Mouse (Mus musculus) cortical plate, adult 2 months (tissue): ENCODE data around the gene Gm10181. TPM values are rescaled to one million over a fixed set of nuclear protein-coding genes. Genes with fewer than 3 reads are reported as not detected.
"Not testable (repeated sequence)": the region's sequence is repeated elsewhere in the genome, so short reads cannot be mapped to it uniquely, and the experiment has no call there.

Experiments
- H3K27ac ChIP-seq: fragments of 200-500 bp; 2 replicates; pipeline ENCODE4 v1.5.1; 2012; ENCODE audit warnings: low read length, control low read depth, inconsistent platforms; ENCODE audit not compliant: insufficient read depth
- H3K4me1 ChIP-seq: fragments of 200-500 bp; 2 replicates; pipeline ENCODE4 v1.6.1; 2011; ENCODE audit warnings: low read length; ENCODE audit not compliant: control insufficient read depth, insufficient read depth
- H3K4me3 ChIP-seq: fragments of 200-500 bp; 2 replicates; pipeline ENCODE4 v1.5.1; 2011; ENCODE audit warnings: mild to moderate bottlenecking, low read length, control low read depth; ENCODE audit not compliant: insufficient read depth
- CTCF ChIP-seq: fragments of 200-500 bp; IDR thresholded peaks from 2 replicates; pipeline ENCODE4 v1.5.1; 2011; ENCODE audit warnings: mild to moderate bottlenecking, control low read depth, low read length; ENCODE audit not compliant: insufficient read depth; ENCODE audit errors: extremely low read depth
- POLR2A ChIP-seq: fragments of 200-500 bp; IDR thresholded peaks from 2 replicates; pipeline ENCODE4 v1.6.1; 2011; ENCODE audit warnings: mild to moderate bottlenecking, low read length, control low read depth; ENCODE audit not compliant: insufficient read depth; ENCODE audit errors: extremely low read depth
- polyA plus RNA-seq: library from polyadenylated mRNA; depleted of rRNA; stranded (reverse); fragments of >200 nt; gene quantifications from 2 replicates; pipeline ENCODE4 v1.2.3, GENCODE M21; 2012; rRNA removed

The Gm10181 gene
- polyA plus RNA-seq, 1 experiment, result not detected

DNA sequence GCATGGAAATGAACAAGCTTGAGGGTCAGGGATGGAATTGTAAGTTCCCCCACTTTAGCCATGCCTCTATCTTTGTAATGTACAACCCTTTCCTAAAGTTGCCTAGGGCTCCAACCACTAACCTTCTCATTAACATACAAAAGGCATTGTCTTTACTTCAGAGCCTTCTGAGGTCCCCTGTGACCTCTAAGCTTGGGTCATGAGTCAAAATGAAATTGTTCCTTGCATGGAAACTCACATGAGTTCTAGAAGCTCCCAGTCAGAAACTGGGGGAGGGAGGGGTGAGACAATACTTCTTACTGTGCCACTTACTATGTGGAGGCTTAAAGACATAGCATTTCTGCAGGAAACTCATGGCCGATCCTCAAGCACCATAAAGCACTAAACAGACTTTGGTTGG is 16.6 kb upstream of the Gm10181 start:
- TF ChIP-seq CTCF, result no peak
- TF ChIP-seq POLR2A, result no peak
- Histone ChIP-seq H3K4me3 (no peak overlapping the region), H3K27ac (no peak overlapping the region), H3K4me1 (no peaks in the 10 kb centered on the region)

- Histone ChIP-seq H3K4me1 (no peaks in the 10 kb centered on the region), H3K27ac (no peak overlapping the region), H3K4me3 (no peak overlapping the region)
- TF ChIP-seq POLR2A (no peak), CTCF (no peak)
Measured at GRCm38 (mm10) chr9:25075977-25076376, 13.2 kb upstream of the Gm10181 start.

DNA sequence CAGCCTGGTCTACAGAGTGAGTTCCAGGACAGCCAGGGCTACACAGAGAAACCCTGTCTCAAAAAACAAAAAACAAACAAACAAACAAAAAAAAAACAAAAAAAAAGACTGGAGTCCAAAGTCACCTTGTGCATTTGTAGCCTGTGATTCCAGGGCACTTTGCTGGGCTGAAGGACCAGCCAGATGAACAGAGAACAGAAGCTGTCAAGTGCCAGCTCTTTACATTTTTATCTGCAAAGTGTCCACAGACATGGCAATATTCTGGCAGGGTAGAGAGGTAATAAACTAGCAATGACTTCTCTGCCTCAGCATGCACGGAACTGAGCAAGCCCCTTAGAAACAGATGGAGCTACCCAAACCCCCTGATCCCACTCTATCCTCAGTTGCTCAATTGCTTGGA is 12.7 kb upstream of the Gm10181 start:
- no peak overlapping the region for H3K4me3 ChIP-seq
- H3K4me1 ChIP-seq, result no peaks in the 10 kb centered on the region
- no peak overlapping the region for H3K27ac ChIP-seq
- TF ChIP-seq POLR2A (no peak), CTCF (no peak)

- TF ChIP-seq POLR2A (no peak), CTCF (no peak)
- H3K4me3 ChIP-seq, result no peak overlapping the region
- H3K4me1 ChIP-seq, result no peaks in the 10 kb centered on the region
- no peak overlapping the region for H3K27ac ChIP-seq
Measured at GRCm38 (mm10) chr9:25090853-25091252, 1.6 kb downstream of the Gm10181 start.

DNA sequence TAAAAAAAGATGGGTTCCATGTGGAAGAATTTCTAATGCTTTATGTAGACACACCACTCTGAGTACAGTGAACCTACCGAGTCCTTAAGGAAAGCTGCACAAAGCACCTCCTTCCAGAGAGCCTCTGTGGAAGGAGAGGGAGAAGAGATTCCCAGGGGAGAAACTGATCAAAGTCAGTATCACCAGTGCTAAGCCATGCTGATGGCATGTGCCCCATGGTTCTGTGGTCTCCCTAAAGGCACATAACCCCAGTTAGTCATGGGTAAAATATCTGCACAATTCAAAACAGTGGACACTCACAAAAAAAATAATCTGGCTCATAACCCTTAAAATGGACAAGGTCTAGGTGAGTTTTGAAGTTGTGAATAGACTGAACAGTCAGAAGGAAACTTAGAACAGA is 13.7 kb downstream of the Gm10181 start:
- no peak overlapping the region for H3K27ac ChIP-seq

GRCm38 (mm10) chr9:25104638-25105037 is 15.4 kb downstream of the Gm10181 start:
- TF ChIP-seq POLR2A (no peak), CTCF (peak; percentile 80)
- H3K4me3 ChIP-seq, result no peak overlapping the region
- no peak overlapping the region for H3K27ac ChIP-seq

More for the DNA sequence above, 13.7 kb downstream of the Gm10181 start:
- TF ChIP-seq CTCF (no peak), POLR2A (no peak)
- H3K4me3 ChIP-seq, result no peak overlapping the region
- no peaks in the 10 kb centered on the region for H3K4me1 ChIP-seq

GRCm38 (mm10) chr9:25123590-25123989 is 34.4 kb downstream of the Gm10181 start:
- H3K27ac ChIP-seq, H3K4me1 ChIP-seq, H3K4me3 ChIP-seq: not testable (repeated sequence)

More at GRCm38 (mm10) chr9:25104638-25105037, 15.4 kb downstream of the Gm10181 start:
- no peaks in the 10 kb centered on the region for H3K4me1 ChIP-seq

- Histone ChIP-seq H3K4me3 (no peak overlapping the region), H3K27ac (no peak overlapping the region), H3K4me1 (peaks cover 2% of the 10 kb centered on the region; the same call in 1 of the 2 replicates)
- TF ChIP-seq CTCF (no peak), POLR2A (no peak)
Measured at GRCm38 (mm10) chr9:25124048-25124447, 34.8 kb downstream of the Gm10181 start.

DNA sequence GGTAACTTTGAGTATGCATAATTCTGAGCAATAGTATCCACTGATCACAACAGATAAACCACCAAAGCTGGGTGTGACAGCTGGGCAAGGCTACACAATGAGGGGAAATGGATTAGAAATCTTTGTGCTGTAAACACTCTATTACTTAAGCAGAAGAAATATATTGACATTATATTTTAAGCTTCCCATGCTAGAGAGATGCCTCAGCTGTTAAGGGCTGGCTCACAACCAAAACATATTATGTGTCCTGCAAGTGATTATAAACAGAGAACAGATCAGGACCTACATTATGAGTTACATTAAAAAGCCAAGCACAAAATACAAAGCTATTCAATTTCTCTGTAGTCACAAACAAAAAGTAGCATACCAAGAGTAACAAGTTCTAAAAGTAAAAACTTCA is 43.0 kb downstream of the Gm10181 start:
- no peak for TF ChIP-seq POLR2A
- no peak for TF ChIP-seq CTCF
- Histone ChIP-seq H3K4me3 (no peak overlapping the region), H3K27ac (no peak overlapping the region), H3K4me1 (peaks cover 3% of the 10 kb centered on the region; the same call in 1 of the 2 replicates)

DNA sequence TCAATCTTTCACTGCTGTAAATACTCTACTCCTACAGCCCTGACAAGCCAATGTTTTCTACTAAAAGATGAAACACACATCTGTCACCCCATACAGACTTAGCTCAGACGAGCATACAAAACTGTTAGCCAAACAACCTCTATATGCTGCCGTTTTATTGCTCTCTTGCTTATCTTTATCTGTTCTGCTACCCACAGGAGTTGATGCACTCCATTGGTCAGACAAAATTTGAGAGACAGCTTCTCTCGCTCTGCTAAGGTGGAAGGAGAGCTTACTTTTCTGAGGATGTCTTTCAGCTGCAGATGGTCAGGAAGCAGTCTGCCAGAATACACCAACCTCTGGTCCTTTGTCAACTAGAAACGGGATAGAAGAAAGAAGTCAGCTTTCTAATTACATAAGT is 43.7 kb downstream of the Gm10181 start:
- TF ChIP-seq POLR2A, result no peak
- TF ChIP-seq CTCF, result no peak
- no peak overlapping the region for H3K27ac ChIP-seq
- peaks cover 3% of the 10 kb centered on the region; the same call in 1 of the 2 replicates for H3K4me1 ChIP-seq
- H3K4me3 ChIP-seq, result no peak overlapping the region

DNA sequence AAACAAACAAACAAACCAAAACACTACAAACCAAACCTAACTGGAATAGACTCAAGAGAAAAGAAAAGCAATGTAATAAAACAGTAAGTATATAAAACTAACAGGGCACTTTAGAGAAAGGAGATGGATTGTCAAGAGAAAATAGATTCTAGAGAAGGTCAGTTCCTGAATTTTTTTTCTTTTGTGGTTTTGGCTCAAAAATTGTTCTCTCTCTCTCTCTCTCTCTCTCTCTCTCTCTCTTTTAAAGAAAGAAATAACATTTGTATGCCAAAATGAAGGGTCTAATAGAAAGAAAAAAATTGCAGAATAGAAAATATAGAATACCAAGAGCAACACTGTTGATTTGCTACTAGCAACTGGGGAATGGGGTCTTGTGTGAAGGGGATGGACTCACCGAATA is 49.7 kb downstream of the Gm10181 start:
- peaks cover 5% of the 10 kb centered on the region for H3K4me1 ChIP-seq
- H3K4me3 ChIP-seq, result no peak overlapping the region
- TF ChIP-seq POLR2A (no peak), CTCF (no peak)
- no peak overlapping the region for H3K27ac ChIP-seq

Other genes with a start within 250 kb of the Gm10181 start
- 37.8 and 42.3 TPM in 2 replicates for gene Herpud2, start 62.4 kb downstream of the Gm10181 start, polyA plus RNA-seq
- gene Sept7, start 163.0 kb downstream of the Gm10181 start, polyA plus RNA-seq, result 312 and 335 TPM in 2 replicates